Mouse (Mus musculus) adrenal gland, postnatal 14 days (tissue): ENCODE results near the gene Kcnma1. TPM values are rescaled to one million over a fixed set of nuclear protein-coding genes. Genes with fewer than 3 reads are reported as not detected.
A peak's percentile ranks its signal among the peaks of the same experiment; 100 is the strongest.

ENCODE experiments used
- DNase-seq: peaks from one replicate; pipeline ENCODE4 v3.0.0; 2021; ENCODE audit warnings: mixed read lengths
- total RNA-seq: library from RNA; stranded (reverse); gene quantifications from 2 replicates; pipeline ENCODE4 v1.2.3, GENCODE M21; 2021

The Kcnma1 gene
- total RNA-seq, 1 experiment from 2014 or later, result 43.9 TPM

DNA sequence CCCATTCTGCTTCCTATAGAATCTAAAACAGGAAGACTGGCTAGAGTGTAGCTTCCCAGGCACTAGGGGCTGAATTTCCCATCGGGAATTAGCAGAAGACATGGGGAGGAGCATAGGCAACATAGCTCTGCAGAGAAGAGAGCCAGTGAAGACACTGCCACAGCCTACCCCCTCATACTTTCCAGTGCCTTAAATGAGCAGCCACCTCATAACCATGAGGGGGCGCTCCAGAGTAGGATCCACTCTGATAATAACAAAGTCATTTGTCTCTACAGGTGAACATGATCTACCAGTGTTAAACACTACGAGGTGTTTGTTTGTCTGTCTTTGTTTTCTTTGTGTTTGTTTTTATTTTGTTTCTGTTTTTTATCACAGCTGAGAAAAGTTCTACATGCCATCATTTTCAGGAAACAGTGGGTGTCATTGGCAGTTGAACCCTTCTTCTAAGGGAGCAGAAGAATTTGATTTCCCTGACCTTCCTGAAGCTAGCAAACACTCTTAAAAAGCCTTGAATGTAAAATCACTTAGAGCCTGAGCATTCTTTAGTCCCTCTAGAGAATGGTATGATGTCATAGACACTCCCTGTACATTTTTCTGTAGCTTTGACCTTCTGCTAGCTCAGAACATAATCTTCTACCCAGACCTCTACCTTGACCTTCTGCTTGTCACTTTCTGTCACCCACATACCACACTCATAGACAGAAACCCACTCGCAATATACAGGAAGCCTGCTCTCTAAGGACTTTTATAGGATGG lies 747.6 kb downstream of the Kcnma1 start:
- peak; percentile 25 for DNase-seq

DNA sequence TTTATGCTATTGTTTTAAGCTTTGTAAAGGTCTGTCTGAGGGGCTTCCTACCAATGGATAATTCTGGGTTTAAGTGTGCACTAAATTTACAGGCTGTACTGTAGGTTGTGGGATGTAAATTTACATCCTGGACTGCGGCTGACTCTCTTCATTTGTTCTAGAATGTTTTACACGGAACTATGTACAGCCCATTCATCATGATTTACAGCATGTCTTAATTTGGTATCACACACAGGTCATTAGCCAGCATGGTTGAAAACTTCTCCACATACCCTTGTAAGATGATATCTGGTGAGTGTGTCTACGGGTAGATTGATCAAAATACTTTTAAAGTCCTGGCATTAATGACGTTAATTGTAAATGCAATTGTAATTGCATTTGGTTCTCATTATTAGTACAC lies 761.1 kb downstream of the Kcnma1 start:
- no peak for DNase-seq

DNA sequence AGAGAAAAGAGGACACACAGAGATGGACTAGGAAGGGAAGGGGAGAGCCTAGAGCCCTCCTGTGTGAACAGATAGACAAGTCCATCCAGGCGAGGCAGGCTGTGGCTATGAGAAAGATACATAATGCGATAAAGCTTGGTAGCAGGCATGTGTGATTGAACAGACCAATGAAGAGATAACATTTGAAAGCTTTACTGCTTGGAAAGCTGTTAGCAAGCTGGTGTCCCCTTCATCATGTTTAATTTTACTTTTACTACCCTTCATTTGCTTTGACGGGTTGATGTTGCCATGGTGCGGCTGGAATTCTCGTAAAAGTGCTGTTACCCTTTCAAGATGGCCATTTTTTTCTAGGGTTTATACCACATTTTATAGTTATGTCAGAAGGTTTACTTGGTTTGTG lies 769.8 kb downstream of the Kcnma1 start:
- no peak for DNase-seq

DNA sequence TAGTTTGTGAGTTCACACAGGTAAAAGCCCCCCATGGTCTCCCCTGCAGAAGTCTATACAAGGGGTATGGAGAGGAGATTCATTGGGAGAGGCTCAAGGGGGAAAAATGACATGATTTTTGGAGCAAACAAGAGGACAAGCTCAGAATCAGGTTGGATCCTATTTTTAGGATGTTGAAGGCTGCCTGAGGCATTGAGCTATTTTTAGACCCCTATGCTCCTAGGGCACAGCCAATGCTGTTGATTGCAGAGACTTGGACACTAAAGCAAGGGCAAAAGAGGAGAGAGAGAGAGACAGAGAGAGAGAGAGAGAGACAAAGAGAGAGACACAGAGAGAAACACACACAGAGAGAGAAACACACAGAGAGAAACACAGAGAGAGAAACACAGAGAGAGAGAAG lies 770.4 kb downstream of the Kcnma1 start:
- no peak for DNase-seq

Other genes starting within 250 kb of the Kcnma1 start
- gene Dlg5, start 231.4 kb upstream of the Kcnma1 start, total RNA-seq, result 35.9 and 50.1 TPM in 2 replicates